Mouse (Mus musculus) cerebellum, adult 2 months (tissue): ENCODE measurements at regions not wholly inside any gene's neighbourhood (a gene's known extent, or its start where the extent isn't known, plus 50 kb on each side); places are given as distances from the start of the nearest gene placed in this dataset.

ENCODE experiments used
- DNase-seq, 2 experiments: peaks; one replicate each; pipeline ENCODE4 v3.0.0; 2021
- H3K27ac ChIP-seq: fragments of 200-500 bp; 2 replicates; pipeline ENCODE4 v1.5.1; 2012; ENCODE audit warnings: low read length, control low read depth, inconsistent platforms; ENCODE audit not compliant: insufficient read depth
- H3K27me3 ChIP-seq: fragments of 200-500 bp; 2 replicates; pipeline ENCODE4 v1.6.1; 2012; ENCODE audit warnings: inconsistent platforms, mild to moderate bottlenecking, low read length, moderate library complexity; ENCODE audit not compliant: control insufficient read depth, insufficient read depth
- H3K4me1 ChIP-seq: fragments of 200-500 bp; 2 replicates; pipeline ENCODE4 v1.6.1; 2011; ENCODE audit warnings: low read length; ENCODE audit not compliant: control insufficient read depth, insufficient read depth
- H3K4me3 ChIP-seq: fragments of 200-500 bp; replicated peaks from 2 replicates; pipeline ENCODE3; 2011; ENCODE audit warnings: mild to moderate bottlenecking, low read depth, low read length, control low read depth; ENCODE audit not compliant: insufficient read depth
- CTCF ChIP-seq: fragments of 200-500 bp; IDR thresholded peaks from 2 replicates; pipeline ENCODE4 v1.5.1; 2011; ENCODE audit warnings: low read depth, mild to moderate bottlenecking, control low read depth, low read length, moderate library complexity, borderline replicate concordance; ENCODE audit not compliant: insufficient read depth
- POLR2A ChIP-seq: fragments of 200-500 bp; IDR thresholded peaks from 2 replicates; pipeline ENCODE4 v1.6.1; 2011; ENCODE audit warnings: low read length, control low read depth, borderline replicate concordance; ENCODE audit not compliant: insufficient read depth
- WGBS: fragments of 180-500 bp; shearing (Covaris S2); methylation state at CpG from one replicate; pipeline ENCODE4 v1.1.7; 2018; 5-methylcytosine and 5-hydroxymethylcytosine counted together

DNA sequence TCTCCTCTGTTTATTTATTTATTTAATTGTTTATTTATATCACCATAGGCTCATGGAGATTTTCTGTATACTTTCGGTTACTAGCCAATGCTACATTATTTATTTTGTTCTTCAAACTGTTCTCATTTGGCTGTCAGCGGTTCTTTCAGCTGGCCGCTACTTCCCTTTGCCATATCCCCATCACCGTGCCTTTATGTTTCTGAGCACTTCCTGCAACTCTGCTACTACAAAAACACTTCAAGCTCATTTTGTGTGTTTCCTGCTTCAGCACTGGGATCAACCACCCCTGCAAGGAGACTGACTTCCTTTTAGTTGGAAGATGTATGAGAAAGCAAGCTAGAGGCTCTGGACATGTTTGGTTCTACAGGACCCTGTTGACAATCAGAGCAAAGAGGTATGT, 66.7 kb upstream of the Pja1 start:
- Histone ChIP-seq H3K27me3 (no peaks in the 10 kb centered on the region), H3K27ac (no peak overlapping the region), H3K4me1 (0 out of 2 replicates have a peak, but pooled peaks cover 4% of the 10 kb centered on the region), H3K4me3 (no peak overlapping the region)
- TF ChIP-seq POLR2A (no peak), CTCF (no peak)
- DNase-seq: no peak
- WGBS: 94% methylated on average over 4 of the region's 4 CpGs

- no peaks in the 10 kb centered on the region for H3K27me3 ChIP-seq
- no peak overlapping the region for H3K4me3 ChIP-seq
- no peak for DNase-seq
- WGBS: 49% methylated on average over 4 of the region's 4 CpGs
- H3K4me1 ChIP-seq: 0 out of 2 replicates have a peak, but pooled peaks cover under 1% of the 10 kb centered on the region
- no peak overlapping the region for H3K27ac ChIP-seq
- TF ChIP-seq POLR2A: no peak
- TF ChIP-seq CTCF: no peak
Measured at GRCm38 (mm10) chrX:99534922-99535321, 63.8 kb upstream of the Pja1 start.

DNA sequence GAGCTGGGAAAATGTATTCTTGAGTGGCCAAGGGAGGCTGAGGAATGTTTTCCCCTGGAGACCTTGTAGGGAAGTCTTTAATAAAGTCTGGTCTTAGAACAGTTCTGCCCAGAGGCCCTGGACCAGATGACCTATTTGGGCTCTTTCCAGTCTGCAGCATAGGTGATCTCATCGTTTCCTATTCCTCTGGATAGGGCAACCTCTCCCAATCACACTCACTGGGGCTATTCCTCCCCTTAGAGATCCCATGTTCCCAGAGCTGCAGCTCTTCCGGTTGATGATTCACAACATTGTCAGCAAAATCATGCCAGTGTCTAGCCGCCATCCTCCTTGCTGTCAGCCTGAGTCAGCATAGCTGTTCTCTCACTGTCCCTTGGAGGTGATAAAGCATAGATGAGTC, 60.1 kb upstream of the Pja1 start:
- WGBS: 25% methylated on average over 3 of the region's 3 CpGs
- Histone ChIP-seq H3K27me3 (no peaks in the 10 kb centered on the region), H3K27ac (no peak overlapping the region), H3K4me3 (no peak overlapping the region), H3K4me1 (no peaks in the 10 kb centered on the region)
- TF ChIP-seq POLR2A: no peak
- TF ChIP-seq CTCF: no peak
- peak in 1 of 2 experiments; percentile 26 for DNase-seq

GRCm38 (mm10) chrX:99530511-99530910, 59.4 kb upstream of the Pja1 start:
- Histone ChIP-seq H3K4me1 (no peaks in the 10 kb centered on the region), H3K27me3 (no peaks in the 10 kb centered on the region), H3K4me3 (no peak overlapping the region), H3K27ac (no peak overlapping the region)
- TF ChIP-seq CTCF: no peak
- TF ChIP-seq POLR2A: no peak
- DNase-seq: no peak
- WGBS: 49% methylated on average over 7 of the region's 7 CpGs

GRCm38 (mm10) chrX:99523306-99523705, 52.2 kb upstream of the Pja1 start:
- Histone ChIP-seq H3K27me3 (no peaks in the 10 kb centered on the region), H3K4me3 (no peak overlapping the region), H3K27ac (no peak overlapping the region), H3K4me1 (no peaks in the 10 kb centered on the region)
- no peak for DNase-seq
- no peak for TF ChIP-seq POLR2A
- TF ChIP-seq CTCF: no peak
- WGBS: 15% methylated on average over 6 of the region's 6 CpGs

DNA sequence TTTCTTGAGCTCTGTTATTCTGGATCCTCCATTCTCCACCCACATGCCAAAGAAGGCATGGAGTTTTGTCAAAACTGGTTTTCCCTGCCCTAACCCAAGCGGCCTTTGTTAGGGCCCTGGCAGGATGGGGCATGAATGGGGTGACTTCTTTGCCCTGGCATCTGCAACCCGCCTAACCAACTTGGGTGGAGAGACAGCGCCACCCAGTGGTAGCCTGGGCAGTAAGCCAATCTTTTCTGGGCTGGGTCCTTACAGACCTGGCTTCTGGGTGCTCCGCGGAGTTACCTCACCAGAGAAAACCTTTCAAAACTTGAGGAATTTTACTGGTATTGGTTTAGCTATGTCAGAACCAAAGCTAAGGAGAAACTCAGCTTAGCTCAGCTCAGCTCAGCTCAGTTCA, 51.8 kb upstream of the Pja1 start:
- no peaks in the 10 kb centered on the region for H3K27me3 ChIP-seq
- H3K4me1 ChIP-seq: no peaks in the 10 kb centered on the region
- no peak overlapping the region for H3K27ac ChIP-seq
- DNase-seq: peak; percentile 51 to 75
- WGBS: 11% methylated on average over 5 of the region's 5 CpGs
- no peak overlapping the region for H3K4me3 ChIP-seq
- TF ChIP-seq CTCF (peak; percentile 84), POLR2A (no peak)

- Histone ChIP-seq H3K27ac (no peak overlapping the region), H3K27me3 (no peaks in the 10 kb centered on the region), H3K4me3 (no peak overlapping the region), H3K4me1 (no peaks in the 10 kb centered on the region)
- WGBS: 70% methylated on average over 11 of the region's 11 CpGs
- DNase-seq: no peak
- TF ChIP-seq POLR2A (no peak), CTCF (no peak)
Measured at GRCm38 (mm10) chrX:99522289-99522688, 51.2 kb upstream of the Pja1 start.

- H3K27ac ChIP-seq: no peak overlapping the region
- TF ChIP-seq CTCF (no peak), POLR2A (no peak)
- no peak overlapping the region for H3K4me3 ChIP-seq
- H3K27me3 ChIP-seq: no peaks in the 10 kb centered on the region
- 85% methylated on average over 7 of the region's 7 CpGs for WGBS
- H3K4me1 ChIP-seq: no peaks in the 10 kb centered on the region
- no peak for DNase-seq
Measured at GRCm38 (mm10) chrX:99521866-99522265, 50.8 kb upstream of the Pja1 start.
